Mouse (Mus musculus) embryonic facial prominence, embryonic 10.5 days (tissue): ENCODE data around the gene Wdr38. TPM values are rescaled to one million over a fixed set of nuclear protein-coding genes. Genes with fewer than 3 reads are reported as not detected.

ENCODE experiments used
- DNase-seq: peaks from one replicate; pipeline ENCODE4 v3.0.0-alpha.2; 2017; ENCODE audit warnings: low spot score
- H3K27ac ChIP-seq: fragments of 300-500 bp; sonication (generic); replicated peaks from 2 replicates; pipeline ENCODE4 v1.5.1; 2016; ENCODE audit warnings: mild to moderate bottlenecking
- H3K27me3 ChIP-seq: fragments of 300-500 bp; sonication (generic); replicated peaks from 2 replicates; pipeline ENCODE4 v1.6.1; 2016; ENCODE audit warnings: low read depth, mild to moderate bottlenecking; ENCODE audit not compliant: poor library complexity, severe bottlenecking
- H3K36me3 ChIP-seq: fragments of 300-500 bp; sonication (generic); replicated peaks from 2 replicates; pipeline ENCODE4 v1.6.1; 2016; ENCODE audit warnings: mild to moderate bottlenecking, moderate library complexity
- H3K4me1 ChIP-seq: fragments of 300-500 bp; sonication (generic); 2 replicates; pipeline ENCODE4 v1.6.1; 2016
- H3K4me3 ChIP-seq: fragments of 300-500 bp; sonication (generic); 2 replicates; pipeline ENCODE4 v1.5.1; 2016; ENCODE audit warnings: mild to moderate bottlenecking, moderate library complexity
- H3K9me3 ChIP-seq: fragments of 300-500 bp; sonication (generic); 2 replicates; pipeline ENCODE4 v1.6.1; 2016; ENCODE audit warnings: mild to moderate bottlenecking
- WGBS: fragments of 180-500 bp; shearing (Covaris S2); methylation state at CpG from one replicate; pipeline ENCODE4 v1.1.7; 2016; 5-methylcytosine and 5-hydroxymethylcytosine counted together
- polyA plus RNA-seq: library from polyadenylated mRNA; unstranded; fragments of >200 nt; fragmentation: Nextera tagmentation; extraction: Ambion mirVana; gene quantifications from 2 replicates; pipeline ENCODE4 v1.2.1, GENCODE M21; 2016

Gene Wdr38
- polyA plus RNA-seq, 1 experiment from 2014 or later = 1.6 TPM

- H3K9me3 ChIP-seq = no peaks in the 10 kb centered on the region
- H3K36me3 ChIP-seq = peaks cover 65% of the 10 kb centered on the region
- DNase-seq = no peak
- 94% methylated on average over 3 of the region's 3 CpGs for WGBS
- no peak overlapping the region for H3K27ac ChIP-seq
- peaks cover 18% of the 10 kb centered on the region for H3K4me1 ChIP-seq
- no peak overlapping the region for H3K4me3 ChIP-seq
- no peaks in the 10 kb centered on the region for H3K27me3 ChIP-seq
These were observed 14.7 kb downstream of the Wdr38 start for GRCm38 (mm10) chr2:39011971-39012370.

GRCm38 (mm10) chr2:39012768-39013279 lies 15.5 kb downstream of the Wdr38 start:
- no peak overlapping the region for H3K27ac ChIP-seq
- H3K36me3 ChIP-seq = peaks cover 74% of the 10 kb centered on the region
- no peak for DNase-seq
- WGBS = 89% methylated on average over 7 of the region's 7 CpGs
- H3K27me3 ChIP-seq = no peaks in the 10 kb centered on the region
- peaks cover 14% of the 10 kb centered on the region for H3K4me1 ChIP-seq
- H3K9me3 ChIP-seq = no peaks in the 10 kb centered on the region
- H3K4me3 ChIP-seq = no peak overlapping the region

GRCm38 (mm10) chr2:39016581-39016980 lies 19.3 kb downstream of the Wdr38 start:
- peaks cover 97% of the 10 kb centered on the region for H3K36me3 ChIP-seq

GRCm38 (mm10) chr2:39020004-39020403 lies 22.7 kb downstream of the Wdr38 start:
- no peaks in the 10 kb centered on the region for H3K27me3 ChIP-seq
- no peak overlapping the region for H3K27ac ChIP-seq
- H3K4me1 ChIP-seq = no peaks in the 10 kb centered on the region
- peaks cover 96% of the 10 kb centered on the region for H3K36me3 ChIP-seq
- DNase-seq = no peak
- whole genome bisulfite sequencing = 94% methylated on average over 1 of the region's 1 CpGs
- H3K9me3 ChIP-seq = no peaks in the 10 kb centered on the region
- no peak overlapping the region for H3K4me3 ChIP-seq

More at GRCm38 (mm10) chr2:39016581-39016980, 19.3 kb downstream of the Wdr38 start:
- H3K4me1 ChIP-seq = no peaks in the 10 kb centered on the region
- DNase-seq = no peak
- H3K9me3 ChIP-seq = no peaks in the 10 kb centered on the region
- WGBS = 81% methylated on average over 3 of the region's 3 CpGs
- no peak overlapping the region for H3K4me3 ChIP-seq
- no peaks in the 10 kb centered on the region for H3K27me3 ChIP-seq
- no peak overlapping the region for H3K27ac ChIP-seq

GRCm38 (mm10) chr2:39031611-39032010 lies 34.3 kb downstream of the Wdr38 start:
- H3K27ac ChIP-seq = no peak overlapping the region
- no peak overlapping the region for H3K4me3 ChIP-seq
- H3K36me3 ChIP-seq = peaks cover 89% of the 10 kb centered on the region
- WGBS = 90% methylated on average over 1 of the region's 1 CpGs
- no peaks in the 10 kb centered on the region for H3K9me3 ChIP-seq
- H3K27me3 ChIP-seq = no peaks in the 10 kb centered on the region
- no peaks in the 10 kb centered on the region for H3K4me1 ChIP-seq
- no peak for DNase-seq

GRCm38 (mm10) chr2:39040215-39040614 lies 42.9 kb downstream of the Wdr38 start:
- Histone ChIP-seq H3K27me3 (no peaks in the 10 kb centered on the region), H3K4me1 (no peaks in the 10 kb centered on the region), H3K27ac (no peak overlapping the region), H3K36me3 (peaks cover 87% of the 10 kb centered on the region), H3K9me3 (no peaks in the 10 kb centered on the region), H3K4me3 (no peak overlapping the region)
- 93% methylated on average over 1 of the region's 1 CpGs for WGBS
- DNase-seq = no peak

- peaks cover 94% of the 10 kb centered on the region for H3K36me3 ChIP-seq
- no peak overlapping the region for H3K27ac ChIP-seq
- H3K27me3 ChIP-seq = no peaks in the 10 kb centered on the region
- 93% methylated on average over 1 of the region's 1 CpGs for WGBS
- H3K9me3 ChIP-seq = no peaks in the 10 kb centered on the region
- H3K4me3 ChIP-seq = no peak overlapping the region
- no peaks in the 10 kb centered on the region for H3K4me1 ChIP-seq
- DNase-seq = no peak
These were observed 51.2 kb downstream of the Wdr38 start for GRCm38 (mm10) chr2:39048515-39048914.

Other genes starting within 250 kb of the Wdr38 start
- 4.9 and 8.5 TPM in 2 replicates for gene Nr6a1, start 69.8 kb upstream of the Wdr38 start, polyA plus RNA-seq
- gene Olfml2a, start 65.5 kb upstream of the Wdr38 start, polyA plus RNA-seq = 1.3 and 1.9 TPM in 2 replicates
- 121 and 124 TPM in 2 replicates for gene Arpc5l, start 7.9 kb downstream of the Wdr38 start, polyA plus RNA-seq
- gene Rpl35, start 8.1 kb downstream of the Wdr38 start, polyA plus RNA-seq = 992 and 1,047 TPM in 2 replicates
- gene Golga1, start 68.1 kb downstream of the Wdr38 start, polyA plus RNA-seq = 24.8 and 24.9 TPM in 2 replicates
- gene Scai, start 193.3 kb downstream of the Wdr38 start, polyA plus RNA-seq = 11.3 and 12.3 TPM in 2 replicates
- gene Ppp6c, start 229.0 kb downstream of the Wdr38 start, polyA plus RNA-seq = 72.1 and 78.2 TPM in 2 replicates